Mouse (Mus musculus) ES-E14 (cell line): Measurements from ENCODE around the gene Amt. TPM values are rescaled to one million over a fixed set of nuclear protein-coding genes. Genes with fewer than 3 reads are reported as not detected.

ENCODE experiments used
- DNase-seq: peaks from one replicate; pipeline ENCODE4 v3.0.0-alpha.2; 2013; ENCODE audit warnings: low read depth, low spot score
- H3K27ac ChIP-seq: 2 replicates; pipeline ENCODE4 v1.5.1; 2012; ENCODE audit warnings: low read depth, mild to moderate bottlenecking, low read length, moderate library complexity, mixed read lengths; ENCODE audit not compliant: poor library complexity, insufficient read depth, severe bottlenecking
- H3K36me3 ChIP-seq: 2 replicates; pipeline ENCODE4 v1.6.1; 2012; ENCODE audit warnings: mild to moderate bottlenecking, low read length, moderate library complexity, mixed read lengths; ENCODE audit not compliant: control insufficient read depth, poor library complexity, insufficient read depth, severe bottlenecking
- H3K4me1 ChIP-seq, 2 experiments: fragments of 150-350 bp in 1 of 2; sonication (generic) in 1 of 2; 2 replicates each; pipeline ENCODE4 v1.6.1; 2012; ENCODE audit warnings: low read length in 2 of 2, mild to moderate bottlenecking in 1 of 2, mixed read lengths in 1 of 2; ENCODE audit not compliant: control insufficient read depth in 2 of 2, insufficient read depth in 2 of 2, poor library complexity in 1 of 2
- H3K4me3 ChIP-seq, 2 experiments: fragments of 150-350 bp in 1 of 2; sonication (generic) in 1 of 2; 2 replicates each; pipeline ENCODE4 v1.5.1; 2012; ENCODE audit warnings: low read length in 2 of 2, low read depth in 1 of 2, mild to moderate bottlenecking in 1 of 2, mixed read lengths in 1 of 2; ENCODE audit not compliant: insufficient read depth in 1 of 2, poor library complexity in 1 of 2, severe bottlenecking in 1 of 2
- H3K9ac ChIP-seq: 2 replicates; pipeline ENCODE4 v1.6.1; 2012; ENCODE audit warnings: low read depth, mild to moderate bottlenecking, low read length, mixed read lengths; ENCODE audit not compliant: poor library complexity, insufficient read depth, severe bottlenecking
- H3K9me3 ChIP-seq: fragments of 150-350 bp; sonication (generic); 2 replicates; pipeline ENCODE4 v1.6.1; 2012; ENCODE audit warnings: low read depth, mild to moderate bottlenecking, low read length; ENCODE audit not compliant: control insufficient read depth, insufficient read depth
- CHD2 ChIP-seq: IDR thresholded peaks from 2 replicates; pipeline ENCODE4 v1.6.1; 2014; ENCODE audit warnings: mild to moderate bottlenecking, low read depth, low read length, inconsistent platforms
- HCFC1 ChIP-seq: IDR thresholded peaks from 2 replicates; pipeline ENCODE4 v1.6.1; 2012; ENCODE audit warnings: low read length, inconsistent platforms, borderline replicate concordance; ENCODE audit not compliant: insufficient read depth
- MAFK ChIP-seq: IDR thresholded peaks from 2 replicates; pipeline ENCODE4 v1.6.1; 2014; ENCODE audit warnings: mild to moderate bottlenecking, low read depth, low read length, inconsistent platforms; ENCODE audit not compliant: insufficient read depth
- ZC3H11A ChIP-seq: IDR thresholded peaks from 2 replicates; pipeline ENCODE4 v1.6.1; 2012; ENCODE audit warnings: low read depth, mild to moderate bottlenecking, inconsistent platforms, low read length, borderline replicate concordance
- ZNF384 ChIP-seq: IDR thresholded peaks from 2 replicates; pipeline ENCODE4 v1.6.1; 2012; ENCODE audit warnings: low read depth, low read length, inconsistent platforms
- in situ Hi-C, 2 experiments: fragments of 600-800 bp; cut with MboI; formaldehyde crosslinking; loops; one replicate each; pipeline ENCODE4 v1.15.1; 2025; ENCODE audit warnings: low sequenced_read_pairs in 2 of 2, inconsistent platforms in 1 of 2; ENCODE audit not compliant: unreplicated experiment in 2 of 2
- total RNA-seq: library from RNA; depleted of rRNA; stranded (reverse); fragments of 300-350 nt; gene quantifications from 2 replicates; pipeline ENCODE4 v1.2.3, GENCODE M21; 2012

The Amt gene
- total RNA-seq, 1 experiment: 63.9 TPM

DNA sequence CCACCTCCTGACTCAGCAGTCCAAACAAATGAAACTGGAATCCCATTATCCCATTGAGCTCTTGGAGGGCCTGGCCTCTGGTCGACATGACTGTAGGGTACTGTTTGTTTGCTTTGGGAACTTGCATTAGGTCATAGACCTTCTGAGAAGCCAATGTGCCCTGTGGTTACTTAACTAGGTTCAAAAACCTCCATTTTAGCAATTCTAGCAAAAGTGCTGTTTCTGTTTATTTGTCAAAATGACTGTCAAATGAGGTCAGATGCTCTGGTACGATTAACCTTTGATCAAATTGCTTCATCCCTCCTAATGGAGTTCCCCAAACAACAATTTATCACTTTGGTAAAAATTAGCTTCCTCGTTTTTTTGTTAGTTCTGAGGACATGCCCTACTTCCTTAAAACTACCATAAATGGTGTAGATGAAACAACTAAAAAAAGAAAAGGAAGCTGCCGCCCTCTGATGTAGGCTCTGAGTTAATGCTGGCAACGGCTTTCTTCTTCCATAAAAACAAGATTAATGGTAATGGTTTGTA lies 45.7 kb downstream of the Amt start:
- Histone ChIP-seq H3K9ac (no peak overlapping the region), H3K36me3 (peaks cover 8% of the 10 kb centered on the region; the same call in 1 of the 2 replicates), H3K9me3 (no peaks in the 10 kb centered on the region), H3K4me1 (peaks cover 3 to 6% of the 10 kb centered on the region in 2 experiments; a peak in 3 of 4 replicates), H3K4me3 (no peak overlapping the region), H3K27ac (peak overlapping the region; percentile 59; the same call in 1 of the 2 replicates)
- in situ Hi-C loops: no loop called here
- TF ChIP-seq ZC3H11A (no peak), ZNF384 (no peak), HCFC1 (no peak), CHD2 (no peak), MAFK (no peak)
- DNase-seq: no peak

DNA sequence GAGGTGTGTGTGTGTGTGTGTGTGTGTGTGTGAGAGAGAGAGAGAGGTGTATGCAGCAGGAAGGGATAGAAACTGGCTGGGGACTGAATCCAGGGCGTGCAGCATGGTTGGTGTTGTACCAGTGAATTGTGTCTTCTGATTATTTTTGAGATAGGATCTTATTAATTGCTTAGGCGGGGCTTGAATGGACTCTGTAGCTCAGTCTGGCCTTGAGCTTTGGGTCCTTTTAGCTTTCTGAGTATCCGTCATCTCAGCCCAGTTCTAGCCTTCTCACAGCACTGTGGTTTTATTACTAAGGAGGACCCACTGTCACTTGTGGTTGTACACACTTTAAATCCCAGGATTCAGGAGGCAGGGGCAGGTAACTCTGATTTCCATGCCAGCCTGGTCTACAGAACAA lies 46.7 kb downstream of the Amt start:
- TF ChIP-seq MAFK (no peak), ZC3H11A (no peak), CHD2 (no peak), ZNF384 (no peak), HCFC1 (no peak)
- H3K27ac ChIP-seq: no peak overlapping the region

DNA sequence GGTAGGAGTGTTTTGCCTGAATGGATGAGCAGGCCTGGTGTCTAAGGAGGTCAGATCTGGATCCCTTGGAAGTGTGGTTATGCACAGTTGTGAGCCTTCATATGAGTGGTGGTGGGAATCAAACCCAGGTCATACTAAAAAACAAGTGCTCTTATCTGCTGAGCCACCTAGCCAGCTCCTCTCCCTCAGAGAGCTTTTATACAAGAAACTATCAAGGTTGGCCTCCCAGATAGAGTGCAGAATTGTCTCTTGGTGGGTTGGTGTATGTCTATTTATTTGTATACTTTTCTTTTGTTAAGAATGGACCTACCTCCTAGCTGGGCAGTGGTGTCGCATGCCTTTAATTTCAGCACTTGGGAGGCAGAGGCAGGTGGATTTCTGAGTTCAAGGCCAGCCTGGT lies 47.2 kb downstream of the Amt start:
- H3K4me1 ChIP-seq: peaks cover 5 to 6% of the 10 kb centered on the region in 2 experiments
- H3K9ac ChIP-seq: no peak overlapping the region
- no peak for DNase-seq
- TF ChIP-seq MAFK (no peak), ZNF384 (no peak), HCFC1 (no peak), ZC3H11A (no peak), CHD2 (no peak)
- no peaks in the 10 kb centered on the region for H3K9me3 ChIP-seq
- in situ Hi-C loops: no loop called here
- H3K27ac ChIP-seq: no peak overlapping the region
- H3K36me3 ChIP-seq: peaks cover 8% of the 10 kb centered on the region; the same call in 1 of the 2 replicates
- no peak overlapping the region for H3K4me3 ChIP-seq

More for the DNA sequence above, 46.7 kb downstream of the Amt start:
- Histone ChIP-seq H3K4me3 (no peak overlapping the region), H3K4me1 (peaks cover 4 to 6% of the 10 kb centered on the region in 2 experiments), H3K36me3 (peaks cover 8% of the 10 kb centered on the region; the same call in 1 of the 2 replicates), H3K9me3 (no peaks in the 10 kb centered on the region), H3K9ac (no peak overlapping the region)
- in situ Hi-C loops: no loop called here
- no peak for DNase-seq

DNA sequence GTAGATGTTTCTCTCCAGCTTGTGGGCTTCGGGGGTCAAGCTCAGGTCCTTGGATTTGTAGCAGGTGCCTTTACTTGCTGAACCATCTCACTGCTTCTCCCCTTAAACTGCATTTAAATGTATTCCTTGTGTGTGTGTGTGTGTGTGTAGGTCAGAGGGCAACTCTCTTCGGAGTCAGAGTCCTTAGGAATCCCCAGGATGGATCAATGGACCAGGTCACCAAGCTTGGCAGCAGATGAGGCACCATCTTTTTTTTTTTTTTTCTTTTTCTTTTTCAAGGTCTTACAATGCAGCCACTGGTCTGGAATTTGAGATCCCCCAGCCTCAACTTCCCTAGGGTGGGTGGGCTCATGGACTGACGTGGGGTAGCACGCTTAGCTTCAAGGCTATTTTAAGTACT lies 47.8 kb downstream of the Amt start:
- Histone ChIP-seq H3K9me3 (no peaks in the 10 kb centered on the region), H3K4me3 (no peak overlapping the region), H3K9ac (no peak overlapping the region), H3K36me3 (peaks cover 8% of the 10 kb centered on the region; the same call in 1 of the 2 replicates), H3K4me1 (peaks cover 5 to 6% of the 10 kb centered on the region in 2 experiments), H3K27ac (no peak overlapping the region)
- DNase-seq: no peak
- in situ Hi-C loops: no loop called here
- TF ChIP-seq MAFK (no peak), CHD2 (no peak), ZNF384 (no peak), HCFC1 (no peak), ZC3H11A (no peak)

DNA sequence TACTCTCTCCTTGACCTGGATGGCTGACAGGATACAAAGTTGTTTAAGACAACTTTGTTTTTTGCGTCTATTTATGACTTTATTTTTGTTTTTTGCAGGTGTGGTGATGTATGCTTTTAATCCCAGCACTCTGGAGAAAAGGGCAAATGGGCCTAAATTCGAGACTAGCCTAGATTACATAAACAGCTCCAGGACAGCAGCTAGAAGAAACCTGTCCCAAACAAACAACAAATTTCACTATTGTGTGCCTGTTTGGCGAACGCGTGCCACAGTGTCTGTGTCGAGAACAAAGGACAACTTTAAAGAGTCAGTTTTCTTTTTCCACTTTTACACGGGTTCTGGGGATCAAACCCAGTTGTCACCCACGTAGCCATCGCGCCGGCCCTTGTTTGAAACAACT lies 50.4 kb downstream of the Amt start:
- in situ Hi-C loops: no loop called here

More for the DNA sequence above, 50.4 kb downstream of the Amt start:
- H3K9ac ChIP-seq: peak overlapping the region; percentile 84
- peak overlapping the region; percentile 28; the same call in 1 of the 2 replicates for H3K27ac ChIP-seq
- H3K4me3 ChIP-seq: peak overlapping the region; percentile 74 to 83
- H3K36me3 ChIP-seq: peaks cover 5% of the 10 kb centered on the region
- peaks cover 5% of the 10 kb centered on the region in 2 experiments for H3K4me1 ChIP-seq
- no peak for DNase-seq
- no peak for TF ChIP-seq MAFK
- no peak for TF ChIP-seq ZNF384
- no peak for TF ChIP-seq CHD2
- no peaks in the 10 kb centered on the region for H3K9me3 ChIP-seq
